Mouse (Mus musculus) forebrain, embryonic 15.5 days (tissue): ENCODE measurements at regions not wholly inside any gene's neighbourhood (a gene's known extent, or its start where the extent isn't known, plus 50 kb on each side); places are given as distances from the start of the nearest gene placed in this dataset.
A peak's percentile ranks its signal among the peaks of the same experiment; 100 is the strongest.

Source experiments
- ATAC-seq: fragments of 200-750 bp; cut with Nextera tagmentation; replicated peaks from 2 replicates; pipeline ENCODE4 v1.8.0; 2017; ENCODE audit warnings: mild to moderate bottlenecking, moderate TSS enrichment, moderate library complexity
- H3K27ac ChIP-seq: fragments of 300-500 bp; sonication (generic); replicated peaks from 2 replicates; pipeline ENCODE4 v1.5.1; 2015; ENCODE audit warnings: mild to moderate bottlenecking, inconsistent platforms
- H3K27me3 ChIP-seq: fragments of 300-500 bp; sonication (generic); 2 replicates; pipeline ENCODE4 v1.6.1; 2015; ENCODE audit warnings: inconsistent platforms
- H3K36me3 ChIP-seq: fragments of 300-500 bp; sonication (generic); 2 replicates; pipeline ENCODE4 v1.6.1; 2015; ENCODE audit warnings: mild to moderate bottlenecking, inconsistent platforms
- H3K4me1 ChIP-seq: fragments of 300-500 bp; sonication (generic); 2 replicates; pipeline ENCODE4 v1.6.1; 2015; ENCODE audit warnings: inconsistent platforms
- H3K4me2 ChIP-seq: fragments of 300-500 bp; sonication (generic); replicated peaks from 2 replicates; pipeline ENCODE4 v1.6.1; 2015; ENCODE audit warnings: mild to moderate bottlenecking, inconsistent platforms
- H3K4me3 ChIP-seq: fragments of 300-500 bp; sonication (generic); 2 replicates; pipeline ENCODE4 v1.5.1; 2015; ENCODE audit warnings: mild to moderate bottlenecking, inconsistent platforms
- H3K9ac ChIP-seq: fragments of 300-500 bp; sonication (generic); replicated peaks from 2 replicates; pipeline ENCODE4 v1.6.1; 2015; ENCODE audit warnings: mild to moderate bottlenecking, inconsistent platforms
- H3K9me3 ChIP-seq: fragments of 300-500 bp; sonication (generic); 2 replicates; pipeline ENCODE4 v1.6.1; 2016; ENCODE audit warnings: inconsistent platforms
- WGBS: fragments of 180-500 bp; shearing (Covaris S2); methylation state at CpG from one replicate; pipeline ENCODE4 v1.1.7; 2015; ENCODE audit warnings: mixed read lengths; 5-methylcytosine and 5-hydroxymethylcytosine counted together

DNA sequence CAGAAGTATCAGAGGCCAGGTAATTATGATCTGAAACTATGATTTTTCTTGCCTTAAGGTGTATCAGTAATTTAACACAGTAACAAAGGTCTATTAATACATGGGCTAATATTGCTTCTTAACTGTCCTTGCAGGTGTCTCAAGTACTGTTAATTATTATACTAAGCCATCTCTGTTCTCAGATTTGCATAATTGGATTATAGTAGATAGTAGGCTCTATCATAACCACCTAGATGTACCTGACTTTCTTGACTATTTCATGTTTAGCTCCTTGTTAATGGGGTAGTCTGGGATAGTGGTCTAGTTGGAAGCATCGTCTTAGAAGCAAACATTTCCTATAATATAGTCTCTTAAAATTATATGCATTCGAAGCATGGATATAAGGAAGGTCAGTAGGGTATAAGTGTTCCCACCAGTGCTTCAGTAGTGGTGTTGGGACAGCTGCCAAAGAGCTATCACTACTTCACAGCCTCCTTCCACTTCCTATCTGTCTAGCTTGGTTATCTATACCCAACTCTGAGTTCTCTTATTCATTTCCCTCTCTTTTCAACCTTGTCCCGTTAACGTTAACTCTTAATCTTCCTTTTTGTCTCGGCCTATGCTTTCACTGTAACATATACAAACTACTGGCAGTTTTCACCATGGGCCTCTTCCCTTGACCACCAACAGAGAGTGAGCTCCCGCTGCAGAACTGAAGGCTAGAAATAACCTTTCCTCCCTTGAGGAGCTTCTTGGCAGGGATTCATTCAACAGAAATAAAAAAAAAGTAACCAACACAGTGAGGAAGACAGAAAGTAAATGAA is 630.9 kb upstream of the Lcorl start:
- WGBS: 82% methylated on average over 6 of the region's 6 CpGs
- no peaks in the 10 kb centered on the region for H3K27me3 ChIP-seq
- H3K9ac ChIP-seq: no peak overlapping the region
- no peaks in the 10 kb centered on the region for H3K9me3 ChIP-seq
- no peak overlapping the region for H3K27ac ChIP-seq
- H3K36me3 ChIP-seq: no peaks in the 10 kb centered on the region
- H3K4me2 ChIP-seq: no peak overlapping the region
- H3K4me3 ChIP-seq: no peak overlapping the region
- H3K4me1 ChIP-seq: no peaks in the 10 kb centered on the region
- ATAC-seq: no peak

DNA sequence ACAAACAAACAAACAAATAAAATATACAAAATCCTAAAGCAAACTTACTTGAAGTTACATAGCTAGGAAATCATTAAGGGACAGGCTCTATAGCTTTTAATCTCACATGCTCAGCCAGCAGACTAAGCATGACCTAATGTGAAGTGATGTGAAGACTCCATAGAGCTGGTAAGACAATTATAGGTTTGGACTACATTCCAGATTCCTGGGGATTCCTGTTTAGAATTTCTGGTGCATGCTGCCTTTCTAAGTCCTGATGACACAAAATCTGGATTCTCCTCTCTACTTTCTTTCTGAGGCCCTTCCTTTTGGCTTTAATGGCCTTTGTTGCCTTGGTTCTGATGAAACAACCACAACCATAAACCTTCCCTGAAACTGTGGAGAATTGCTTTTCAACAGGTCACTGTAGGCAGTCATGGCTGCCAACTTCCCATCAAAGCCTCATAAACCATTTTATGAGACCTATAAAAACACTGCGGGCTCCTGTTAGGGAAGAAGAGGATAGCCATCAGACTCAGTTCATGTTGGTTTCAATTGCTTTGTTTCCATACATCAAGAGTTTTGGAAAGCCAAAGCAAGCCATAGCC is 629.4 kb upstream of the Lcorl start:
- H3K27ac ChIP-seq: no peak overlapping the region
- no peaks in the 10 kb centered on the region for H3K4me1 ChIP-seq
- H3K27me3 ChIP-seq: no peaks in the 10 kb centered on the region
- 92% methylated on average over 1 of the region's 1 CpGs for WGBS
- no peak overlapping the region for H3K9ac ChIP-seq
- no peak overlapping the region for H3K4me2 ChIP-seq
- H3K9me3 ChIP-seq: no peaks in the 10 kb centered on the region
- no peak overlapping the region for H3K4me3 ChIP-seq
- H3K36me3 ChIP-seq: no peaks in the 10 kb centered on the region
- no peak for ATAC-seq

DNA sequence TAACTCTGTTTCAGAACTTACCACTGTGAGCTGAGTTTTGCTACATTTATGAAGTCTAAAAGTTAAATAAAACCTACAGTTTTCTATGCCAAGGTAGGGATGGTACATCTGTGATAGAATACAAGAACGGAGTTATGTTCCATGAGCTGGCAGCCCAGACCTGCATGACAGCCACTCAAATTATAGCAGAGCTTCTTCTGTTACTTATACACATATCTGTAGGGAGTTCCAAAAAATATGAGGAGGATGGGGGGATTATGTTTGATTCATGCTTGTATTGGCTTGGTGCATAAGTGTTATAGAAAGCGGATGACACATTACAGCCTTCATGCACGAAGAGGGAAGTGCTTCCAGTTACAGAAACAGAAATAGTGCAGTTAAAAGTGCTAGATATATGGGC is 598.9 kb upstream of the Lcorl start:
- Histone ChIP-seq H3K9me3 (no peaks in the 10 kb centered on the region), H3K36me3 (no peaks in the 10 kb centered on the region), H3K9ac (no peak overlapping the region), H3K4me1 (no peaks in the 10 kb centered on the region), H3K27me3 (no peaks in the 10 kb centered on the region), H3K4me3 (no peak overlapping the region), H3K4me2 (no peak overlapping the region), H3K27ac (no peak overlapping the region)
- peak; percentile 55; the same call in 1 of the 2 replicates for ATAC-seq
- WGBS: 80% methylated on average over 3 of the region's 3 CpGs

DNA sequence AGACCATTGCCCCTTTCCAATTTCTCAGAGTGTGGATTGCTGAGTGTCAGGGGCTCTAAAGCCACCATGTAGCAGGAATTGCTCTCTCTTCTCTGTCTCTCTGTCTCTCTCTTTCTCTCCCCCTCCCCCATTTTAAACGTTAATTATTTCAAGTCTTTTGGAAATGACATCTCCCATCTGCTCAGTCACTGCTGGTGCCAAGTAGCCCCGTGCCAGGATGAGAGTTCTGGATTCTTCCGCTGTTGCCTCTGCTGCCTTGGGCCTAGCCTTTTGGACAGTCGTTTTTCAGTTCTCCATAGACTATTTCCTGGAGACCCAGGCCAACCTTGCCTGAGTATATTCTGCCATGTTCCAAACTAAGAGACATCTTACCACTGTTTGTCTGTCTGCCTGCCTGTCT is 590.9 kb upstream of the Lcorl start:
- Histone ChIP-seq H3K27ac (no peak overlapping the region), H3K9me3 (no peaks in the 10 kb centered on the region), H3K9ac (no peak overlapping the region), H3K4me1 (peaks cover 24% of the 10 kb centered on the region), H3K4me2 (no peak overlapping the region), H3K4me3 (no peak overlapping the region), H3K27me3 (no peaks in the 10 kb centered on the region), H3K36me3 (no peaks in the 10 kb centered on the region)
- ATAC-seq: peak; percentile 70
- 43% methylated on average over 4 of the region's 4 CpGs for WGBS

DNA sequence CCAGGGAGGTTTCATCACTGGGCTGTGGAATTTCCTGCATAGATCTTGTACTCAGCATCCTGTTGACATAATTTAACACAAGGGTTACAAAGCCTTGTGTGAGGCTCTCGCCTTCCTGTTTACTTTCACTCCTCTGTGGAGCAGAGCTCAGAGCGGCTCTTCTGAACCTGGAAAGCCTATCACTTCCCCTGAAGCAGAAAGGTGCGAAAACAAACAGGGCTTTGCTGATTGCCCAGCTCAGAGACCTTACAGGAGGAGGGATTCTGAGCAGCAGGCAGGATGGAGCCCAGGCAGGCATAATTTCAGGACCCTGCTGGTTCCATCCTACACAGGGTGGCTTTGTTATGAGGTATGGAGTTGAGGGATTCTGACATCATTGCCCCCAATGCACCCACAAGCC is 588.4 kb upstream of the Lcorl start:
- H3K4me3 ChIP-seq: no peak overlapping the region
- WGBS: 47% methylated on average over 3 of the region's 3 CpGs
- no peak overlapping the region for H3K27ac ChIP-seq
- no peaks in the 10 kb centered on the region for H3K36me3 ChIP-seq
- ATAC-seq: no peak; the same call in 1 of the 2 replicates
- H3K9ac ChIP-seq: no peak overlapping the region
- no peaks in the 10 kb centered on the region for H3K9me3 ChIP-seq
- no peak overlapping the region for H3K4me2 ChIP-seq
- no peaks in the 10 kb centered on the region for H3K27me3 ChIP-seq
- peaks cover 24% of the 10 kb centered on the region for H3K4me1 ChIP-seq

DNA sequence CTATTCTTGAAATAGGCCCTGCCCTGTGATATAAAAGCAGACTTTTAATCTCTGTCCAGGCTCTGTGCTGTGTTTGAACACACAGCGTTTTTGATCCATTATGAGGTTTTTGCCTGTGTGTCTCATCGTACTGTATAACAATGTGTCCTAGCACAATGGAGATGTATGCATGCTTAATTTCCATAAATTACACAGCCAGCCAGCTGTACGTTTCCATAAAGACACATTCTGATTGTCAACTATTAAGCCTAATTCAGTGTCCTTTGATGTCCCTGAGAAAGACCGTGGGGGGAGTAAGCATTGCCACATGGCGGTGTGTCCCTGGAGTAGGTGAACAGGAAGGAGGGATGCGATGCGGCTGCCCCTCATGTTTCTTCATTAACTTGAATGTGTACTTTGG is 587.7 kb upstream of the Lcorl start:
- Histone ChIP-seq H3K4me3 (no peak overlapping the region), H3K4me1 (peaks cover 24% of the 10 kb centered on the region), H3K36me3 (no peaks in the 10 kb centered on the region), H3K9me3 (no peaks in the 10 kb centered on the region), H3K27ac (no peak overlapping the region), H3K4me2 (no peak overlapping the region), H3K27me3 (no peaks in the 10 kb centered on the region), H3K9ac (no peak overlapping the region)
- 20% methylated on average over 7 of the region's 7 CpGs for WGBS
- no peak for ATAC-seq

DNA sequence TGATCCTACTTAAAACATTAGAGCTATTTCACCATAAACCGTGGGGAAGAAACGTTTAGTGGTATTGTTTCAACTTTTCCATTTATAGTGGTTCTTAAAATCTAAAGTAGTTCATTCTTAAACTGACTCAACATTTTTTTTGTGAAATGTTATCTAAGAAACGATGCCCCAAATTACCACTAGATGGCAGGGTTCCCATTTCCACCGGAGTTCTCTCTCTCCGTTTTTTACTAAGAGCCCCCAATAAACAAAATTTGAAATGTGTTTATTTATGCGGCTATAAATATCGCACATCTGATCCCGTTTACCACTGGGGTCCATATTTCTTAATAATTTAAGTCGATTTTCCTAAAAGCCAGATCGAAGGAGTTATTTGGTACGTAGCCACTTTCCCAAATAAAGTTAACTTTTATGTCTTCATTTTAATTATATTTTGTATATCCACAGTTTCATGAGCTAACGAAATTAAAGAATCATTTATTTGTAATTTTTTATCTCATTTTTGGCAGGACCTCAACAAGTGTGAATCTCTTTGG is 586.5 kb upstream of the Lcorl start:
- Histone ChIP-seq H3K27ac (no peak overlapping the region), H3K36me3 (no peaks in the 10 kb centered on the region), H3K4me3 (no peak overlapping the region), H3K9ac (no peak overlapping the region), H3K4me2 (no peak overlapping the region), H3K4me1 (peaks cover 19% of the 10 kb centered on the region), H3K9me3 (no peaks in the 10 kb centered on the region), H3K27me3 (no peaks in the 10 kb centered on the region)
- 14% methylated on average over 12 of the region's 12 CpGs for WGBS
- no peak for ATAC-seq

DNA sequence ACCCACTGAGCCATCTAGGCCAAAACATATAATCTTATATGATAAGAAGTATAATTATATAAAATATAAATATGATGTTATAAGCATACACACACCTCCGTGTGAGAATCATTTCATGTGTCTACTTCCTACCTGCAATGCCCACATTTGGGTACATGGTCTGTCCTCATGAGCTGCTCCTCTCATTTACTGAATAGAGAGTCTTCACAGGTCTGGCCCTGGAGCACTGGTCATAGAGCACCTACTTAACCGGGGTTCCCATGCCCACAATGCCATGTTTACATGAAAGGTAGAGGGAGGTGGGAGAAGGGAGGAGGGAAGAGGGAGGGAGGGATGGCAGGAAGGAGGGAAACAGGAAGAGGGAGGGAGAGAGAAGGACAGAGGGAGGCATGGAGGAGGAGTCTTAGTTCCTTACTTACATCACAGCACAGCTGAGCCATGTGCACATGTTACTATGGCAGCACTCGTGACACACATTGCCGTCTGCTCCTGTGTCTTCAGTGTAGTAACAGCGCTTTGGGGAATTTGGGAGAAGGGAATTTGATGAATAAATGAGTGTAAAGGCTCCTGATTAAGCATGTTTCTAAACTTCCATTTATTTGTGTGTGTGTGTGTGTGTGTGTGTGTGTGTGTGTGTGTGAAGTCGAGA is 585.3 kb upstream of the Lcorl start:
- H3K4me2 ChIP-seq: no peak overlapping the region
- no peak overlapping the region for H3K9ac ChIP-seq
- no peaks in the 10 kb centered on the region for H3K36me3 ChIP-seq
- peaks cover 15% of the 10 kb centered on the region for H3K4me1 ChIP-seq
- H3K27ac ChIP-seq: no peak overlapping the region
- no peak overlapping the region for H3K4me3 ChIP-seq
- H3K27me3 ChIP-seq: no peaks in the 10 kb centered on the region
- H3K9me3 ChIP-seq: no peaks in the 10 kb centered on the region
- ATAC-seq: peak; percentile 89
- 65% methylated on average over 6 of the region's 6 CpGs for WGBS

DNA sequence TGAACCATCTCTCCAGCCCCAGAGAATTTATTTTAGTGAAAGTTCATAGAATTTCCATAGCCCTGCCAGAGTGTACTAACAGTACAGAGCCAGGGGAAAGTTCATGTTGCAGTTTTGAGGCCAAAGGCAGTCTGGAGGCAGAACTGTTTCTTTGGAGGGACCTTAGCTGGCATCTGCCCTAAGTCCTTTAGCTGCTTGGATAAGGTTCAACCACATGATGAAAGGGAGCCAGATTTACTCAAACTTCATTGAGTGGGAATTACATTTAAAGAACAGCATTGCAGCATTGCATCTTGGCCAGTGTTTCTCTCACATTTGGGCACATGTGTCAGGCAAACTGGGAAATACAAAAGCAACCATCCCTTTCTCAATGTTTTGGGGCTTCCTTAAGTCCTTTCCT is 584.3 kb upstream of the Lcorl start:
- no peak overlapping the region for H3K27ac ChIP-seq
- no peaks in the 10 kb centered on the region for H3K27me3 ChIP-seq
- ATAC-seq: no peak
- no peak overlapping the region for H3K9ac ChIP-seq
- no peaks in the 10 kb centered on the region for H3K9me3 ChIP-seq
- H3K4me2 ChIP-seq: no peak overlapping the region
- peaks cover 15% of the 10 kb centered on the region for H3K4me1 ChIP-seq
- no peaks in the 10 kb centered on the region for H3K36me3 ChIP-seq
- H3K4me3 ChIP-seq: no peak overlapping the region

DNA sequence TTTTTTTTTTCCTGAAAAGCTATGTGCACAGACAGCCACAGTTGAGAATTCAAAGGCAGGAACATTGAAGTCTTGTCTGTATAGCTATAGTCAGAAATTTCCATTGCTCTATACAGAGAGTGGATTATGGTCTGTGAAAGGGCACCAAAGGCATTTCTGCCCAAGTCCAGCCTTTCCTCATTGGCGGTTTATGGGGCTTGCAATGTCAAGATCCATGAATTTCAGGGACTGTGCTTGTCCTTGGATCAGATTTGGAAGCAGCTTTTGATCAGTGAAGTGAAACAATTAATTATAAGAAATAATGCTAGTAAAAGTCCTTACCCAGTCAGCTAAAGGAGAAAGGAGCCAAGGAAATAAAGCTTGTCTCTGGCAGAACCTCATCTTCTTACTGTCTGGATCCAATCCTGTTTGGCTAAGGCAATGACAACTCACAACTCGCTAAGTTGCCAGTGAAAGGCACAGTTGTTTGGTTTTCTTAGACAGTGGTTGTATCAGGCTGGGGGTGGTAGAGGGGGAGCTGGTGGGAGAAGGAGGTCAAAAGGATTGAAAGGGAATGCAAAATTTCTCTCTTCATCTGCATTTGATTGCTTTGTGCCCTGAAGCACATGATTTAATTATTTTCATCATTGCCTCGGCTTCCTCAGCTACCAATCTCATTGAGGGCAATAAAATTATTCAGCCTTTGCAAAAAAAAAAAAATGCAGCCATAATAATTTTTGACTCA is 574.4 kb upstream of the Lcorl start:
- no peak for ATAC-seq
- 36% methylated on average over 3 of the region's 3 CpGs for WGBS
- H3K9me3 ChIP-seq: no peaks in the 10 kb centered on the region
- no peak overlapping the region for H3K4me2 ChIP-seq
- H3K36me3 ChIP-seq: no peaks in the 10 kb centered on the region
- H3K27me3 ChIP-seq: no peaks in the 10 kb centered on the region
- no peak overlapping the region for H3K27ac ChIP-seq
- no peak overlapping the region for H3K9ac ChIP-seq
- no peak overlapping the region for H3K4me3 ChIP-seq
- no peaks in the 10 kb centered on the region for H3K4me1 ChIP-seq

DNA sequence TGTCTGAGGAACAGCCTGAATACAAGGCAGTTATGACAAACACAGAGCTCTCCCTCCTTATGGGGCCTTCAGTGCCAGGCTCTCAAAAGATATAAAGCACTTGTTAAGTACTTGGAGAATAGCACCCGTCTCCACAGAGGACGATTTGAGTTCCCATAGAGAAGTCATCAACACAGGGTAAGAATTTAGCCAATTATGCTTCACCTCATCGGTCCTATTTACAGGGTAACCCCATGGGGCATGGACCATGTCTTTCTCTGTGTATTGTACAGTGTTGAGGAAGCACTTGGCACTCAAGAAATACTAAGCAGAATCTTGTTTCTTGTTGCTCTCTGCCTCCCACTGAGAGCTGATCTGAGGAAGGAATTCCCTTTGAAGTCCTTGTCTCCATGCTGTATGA is 565.3 kb upstream of the Lcorl start:
- H3K36me3 ChIP-seq: no peaks in the 10 kb centered on the region
- H3K27ac ChIP-seq: no peak overlapping the region
- no peaks in the 10 kb centered on the region for H3K27me3 ChIP-seq
- no peak overlapping the region for H3K4me2 ChIP-seq
- H3K9ac ChIP-seq: no peak overlapping the region
- H3K9me3 ChIP-seq: no peaks in the 10 kb centered on the region
- no peaks in the 10 kb centered on the region for H3K4me1 ChIP-seq
- 44% methylated on average over 3 of the region's 3 CpGs for WGBS
- no peak for ATAC-seq
- H3K4me3 ChIP-seq: no peak overlapping the region

DNA sequence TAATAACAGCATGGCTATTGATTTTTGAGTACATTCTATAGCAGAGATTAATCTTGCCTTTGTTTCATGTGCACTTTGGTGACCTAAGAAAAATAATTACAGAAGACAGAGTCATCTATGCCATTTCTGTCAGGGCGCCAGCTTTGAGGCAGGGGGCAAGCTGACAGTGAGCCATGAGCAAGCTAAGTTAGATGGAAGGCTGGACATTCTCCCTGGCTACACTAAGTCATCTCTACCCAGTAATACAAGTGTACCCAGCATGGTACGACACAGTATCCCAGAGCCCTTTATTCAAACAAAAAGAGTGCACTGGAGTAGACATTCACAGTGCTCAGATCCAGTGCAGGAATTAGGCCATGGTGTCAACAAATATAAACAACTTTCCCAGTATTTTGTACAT is 549.6 kb upstream of the Lcorl start:
- H3K4me3 ChIP-seq: no peak overlapping the region
- ATAC-seq: no peak
- H3K9me3 ChIP-seq: no peaks in the 10 kb centered on the region
- WGBS: 72% methylated on average over 2 of the region's 2 CpGs
- H3K9ac ChIP-seq: no peak overlapping the region
- no peak overlapping the region for H3K4me2 ChIP-seq
- H3K36me3 ChIP-seq: no peaks in the 10 kb centered on the region
- no peaks in the 10 kb centered on the region; the same call in 1 of the 2 replicates for H3K4me1 ChIP-seq
- no peak overlapping the region for H3K27ac ChIP-seq
- H3K27me3 ChIP-seq: no peaks in the 10 kb centered on the region
